Mouse (Mus musculus): ENCODE data around the gene Epn2. TPM values are rescaled to one million over a fixed set of nuclear protein-coding genes. Genes with fewer than 3 reads are reported as not detected.

The Epn2 gene
- polyA plus RNA-seq, 1 experiment from 2014 or later: 20.5 TPM

GRCm38 (mm10) chr11:61569671-61570070 is 9.8 kb downstream of the Epn2 start:
- peaks cover 32% of the 10 kb centered on the region for H3K4me1 ChIP-seq
- no peak for ATAC-seq (ENCODE audit: extremely low read depth, insufficient number of reproducible peaks, low FRiP score, low TSS enrichment)
- WGBS: 78% methylated on average over 1 of the region's 1 CpGs

GRCm38 (mm10) chr11:61564566-61564965 is 14.9 kb downstream of the Epn2 start:
- Histone ChIP-seq H3K36me3 (no peaks in the 10 kb centered on the region), H3K27me3 (replicated peaks) (no peaks in the 10 kb centered on the region), H3K27ac (replicated peaks) (no peak overlapping the region), H3K4me2 (no peak overlapping the region), H3K4me3 (no peak overlapping the region), H3K9ac (no peak overlapping the region), H3K9me3 (no peaks in the 10 kb centered on the region), H3K4me1 (peaks cover 58% of the 10 kb centered on the region)
- 80% methylated on average over 2 of the region's 2 CpGs for WGBS
- no peak for ATAC-seq (ENCODE audit: extremely low read depth, insufficient number of reproducible peaks, low FRiP score, low TSS enrichment)

More at GRCm38 (mm10) chr11:61569671-61570070, 9.8 kb downstream of the Epn2 start:
- no peak overlapping the region for H3K27ac ChIP-seq (replicated peaks)
- H3K9ac ChIP-seq: no peak overlapping the region
- H3K36me3 ChIP-seq: peaks cover 6% of the 10 kb centered on the region; the same call in 1 of the 2 replicates
- H3K9me3 ChIP-seq: peaks cover 6% of the 10 kb centered on the region; the same call in 1 of the 2 replicates
- H3K4me2 ChIP-seq: no peak overlapping the region
- H3K27me3 ChIP-seq (replicated peaks): no peaks in the 10 kb centered on the region
- H3K4me3 ChIP-seq: no peak overlapping the region

DNA sequence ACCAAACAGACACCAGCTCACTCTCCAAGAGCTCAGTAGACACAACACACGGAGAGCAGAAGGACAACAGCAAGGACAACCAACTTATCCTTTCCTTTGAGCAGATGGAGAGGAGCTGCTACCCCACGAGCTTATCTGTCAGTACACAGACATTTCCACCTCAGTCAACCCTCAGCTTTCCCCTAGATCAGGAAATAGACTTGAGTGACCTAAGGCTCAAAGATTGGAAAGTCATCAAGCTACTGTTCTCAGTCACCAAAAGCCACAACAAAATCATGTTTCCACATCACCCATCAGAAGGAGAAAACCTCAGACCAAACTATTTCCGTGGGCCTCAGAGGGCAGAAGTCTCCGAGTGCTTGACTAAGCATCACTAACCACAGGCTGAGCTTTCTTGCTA is 15.5 kb downstream of the Epn2 start:
- Histone ChIP-seq H3K36me3 (no peaks in the 10 kb centered on the region), H3K27me3 (replicated peaks) (no peaks in the 10 kb centered on the region), H3K9ac (no peak overlapping the region), H3K4me2 (no peak overlapping the region), H3K27ac (replicated peaks) (no peak overlapping the region), H3K9me3 (no peaks in the 10 kb centered on the region), H3K4me3 (no peak overlapping the region), H3K4me1 (peaks cover 60% of the 10 kb centered on the region)
- no peak for ATAC-seq (ENCODE audit: extremely low read depth, insufficient number of reproducible peaks, low FRiP score, low TSS enrichment)
- WGBS: 43% methylated on average over 4 of the region's 4 CpGs

GRCm38 (mm10) chr11:61562421-61562820 is 17.1 kb downstream of the Epn2 start:
- Histone ChIP-seq H3K9me3 (no peaks in the 10 kb centered on the region), H3K4me2 (no peak overlapping the region), H3K9ac (peak overlapping the region; percentile 52; the same call in 1 of the 2 replicates), H3K4me3 (no peak overlapping the region), H3K4me1 (peaks cover 59% of the 10 kb centered on the region), H3K27ac (replicated peaks) (no peak overlapping the region), H3K27me3 (replicated peaks) (no peaks in the 10 kb centered on the region), H3K36me3 (no peaks in the 10 kb centered on the region)
- WGBS: 70% methylated on average over 5 of the region's 5 CpGs
- no peak for ATAC-seq (ENCODE audit: extremely low read depth, insufficient number of reproducible peaks, low FRiP score, low TSS enrichment)

- no peaks in the 10 kb centered on the region for H3K27me3 ChIP-seq (replicated peaks)
- H3K4me2 ChIP-seq: no peak overlapping the region
- peaks cover 46% of the 10 kb centered on the region for H3K4me1 ChIP-seq
- H3K9me3 ChIP-seq: no peaks in the 10 kb centered on the region
- no peak overlapping the region for H3K9ac ChIP-seq
- no peak overlapping the region for H3K27ac ChIP-seq (replicated peaks)
- 0 out of 2 replicates have a peak, but pooled peaks cover 3% of the 10 kb centered on the region for H3K36me3 ChIP-seq
- no peak overlapping the region for H3K4me3 ChIP-seq
- WGBS: 54% methylated on average over 5 of the region's 5 CpGs
- no peak for ATAC-seq (ENCODE audit: extremely low read depth, insufficient number of reproducible peaks, low FRiP score, low TSS enrichment)
Measured at GRCm38 (mm10) chr11:61559572-61559971, 19.9 kb downstream of the Epn2 start.

GRCm38 (mm10) chr11:61553015-61553754 is 26.3 kb downstream of the Epn2 start:
- H3K4me2 ChIP-seq: no peak overlapping the region
- 82% methylated on average over 3 of the region's 3 CpGs for WGBS
- H3K36me3 ChIP-seq: 0 out of 2 replicates have a peak, but pooled peaks cover 3% of the 10 kb centered on the region
- H3K4me3 ChIP-seq: no peak overlapping the region
- H3K4me1 ChIP-seq: peaks cover 8% of the 10 kb centered on the region
- no peaks in the 10 kb centered on the region for H3K27me3 ChIP-seq (replicated peaks)
- ATAC-seq (ENCODE audit: extremely low read depth, insufficient number of reproducible peaks, low FRiP score, low TSS enrichment): no peak
- no peak overlapping the region for H3K27ac ChIP-seq (replicated peaks)
- no peaks in the 10 kb centered on the region for H3K9me3 ChIP-seq
- H3K9ac ChIP-seq: no peak overlapping the region

DNA sequence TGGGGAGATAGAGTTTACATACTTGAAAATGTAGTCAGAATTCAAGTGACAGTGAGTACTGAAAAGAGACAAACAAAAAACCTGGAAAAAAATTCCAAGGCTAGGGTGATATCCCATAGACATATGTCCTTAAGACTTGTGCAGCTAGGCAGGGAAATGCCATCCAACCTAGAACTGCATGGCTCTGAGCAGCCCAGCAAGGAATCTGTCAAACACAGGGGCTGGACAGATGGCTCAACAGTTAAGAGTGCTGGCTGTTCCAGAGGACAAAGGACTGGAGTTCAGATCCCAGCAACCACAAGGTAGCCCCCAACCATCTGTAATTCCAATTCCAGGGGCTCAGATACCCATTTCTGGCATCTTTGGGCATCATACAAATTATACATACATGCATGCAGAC is 28.9 kb downstream of the Epn2 start:
- H3K4me1 ChIP-seq: no peaks in the 10 kb centered on the region
- no peak overlapping the region for H3K4me3 ChIP-seq
- no peak overlapping the region for H3K27ac ChIP-seq (replicated peaks)
- peaks cover 19% of the 10 kb centered on the region for H3K36me3 ChIP-seq
- no peaks in the 10 kb centered on the region for H3K9me3 ChIP-seq
- no peak for ATAC-seq (ENCODE audit: extremely low read depth, insufficient number of reproducible peaks, low FRiP score, low TSS enrichment)
- H3K4me2 ChIP-seq: no peak overlapping the region
- no peaks in the 10 kb centered on the region for H3K27me3 ChIP-seq (replicated peaks)
- H3K9ac ChIP-seq: no peak overlapping the region

GRCm38 (mm10) chr11:61547710-61548109 is 31.8 kb downstream of the Epn2 start:
- Histone ChIP-seq H3K27me3 (replicated peaks) (no peaks in the 10 kb centered on the region), H3K27ac (replicated peaks) (no peak overlapping the region), H3K4me1 (no peaks in the 10 kb centered on the region), H3K4me2 (no peak overlapping the region), H3K4me3 (no peak overlapping the region), H3K36me3 (peaks cover 44% of the 10 kb centered on the region), H3K9ac (no peak overlapping the region), H3K9me3 (no peaks in the 10 kb centered on the region)
- ATAC-seq (ENCODE audit: extremely low read depth, insufficient number of reproducible peaks, low FRiP score, low TSS enrichment): no peak
- 86% methylated on average over 4 of the region's 4 CpGs for WGBS

DNA sequence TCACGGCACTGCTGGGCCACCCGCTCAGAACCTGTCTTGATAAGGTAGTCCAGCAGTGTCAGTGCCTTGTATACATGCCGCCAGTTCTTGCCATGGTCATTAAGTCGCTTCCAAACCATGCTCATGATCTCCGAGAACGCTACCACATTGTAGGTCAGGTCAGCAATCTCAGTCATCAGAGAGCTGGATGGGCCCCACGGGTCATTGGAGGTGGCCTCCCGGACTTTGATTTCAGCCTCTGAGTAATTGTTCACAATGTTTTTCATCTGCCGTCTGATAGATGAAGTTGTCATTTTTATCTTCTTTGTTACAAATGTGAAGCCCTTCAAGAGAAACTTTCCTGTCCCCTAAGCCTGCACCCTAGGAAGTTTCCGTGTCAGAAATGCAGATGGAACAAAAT is 33.0 kb downstream of the Epn2 start:
- no peak for ATAC-seq (ENCODE audit: extremely low read depth, insufficient number of reproducible peaks, low FRiP score, low TSS enrichment)
- H3K4me3 ChIP-seq: no peak overlapping the region
- H3K9me3 ChIP-seq: no peaks in the 10 kb centered on the region
- H3K27ac ChIP-seq (replicated peaks): no peak overlapping the region
- no peaks in the 10 kb centered on the region for H3K27me3 ChIP-seq (replicated peaks)
- H3K9ac ChIP-seq: no peak overlapping the region
- H3K36me3 ChIP-seq: peaks cover 45% of the 10 kb centered on the region
- 79% methylated on average over 10 of the region's 10 CpGs for WGBS
- H3K4me2 ChIP-seq: no peak overlapping the region
- H3K4me1 ChIP-seq: peaks cover 10% of the 10 kb centered on the region

GRCm38 (mm10) chr11:61545586-61545985 is 33.9 kb downstream of the Epn2 start:
- Histone ChIP-seq H3K27me3 (replicated peaks) (no peaks in the 10 kb centered on the region), H3K9me3 (no peaks in the 10 kb centered on the region), H3K4me1 (peaks cover 18% of the 10 kb centered on the region), H3K9ac (no peak overlapping the region), H3K36me3 (peaks cover 49% of the 10 kb centered on the region), H3K4me3 (no peak overlapping the region), H3K27ac (replicated peaks) (no peak overlapping the region), H3K4me2 (no peak overlapping the region)
- WGBS: 77% methylated on average over 2 of the region's 2 CpGs
- ATAC-seq (ENCODE audit: extremely low read depth, insufficient number of reproducible peaks, low FRiP score, low TSS enrichment): no peak

DNA sequence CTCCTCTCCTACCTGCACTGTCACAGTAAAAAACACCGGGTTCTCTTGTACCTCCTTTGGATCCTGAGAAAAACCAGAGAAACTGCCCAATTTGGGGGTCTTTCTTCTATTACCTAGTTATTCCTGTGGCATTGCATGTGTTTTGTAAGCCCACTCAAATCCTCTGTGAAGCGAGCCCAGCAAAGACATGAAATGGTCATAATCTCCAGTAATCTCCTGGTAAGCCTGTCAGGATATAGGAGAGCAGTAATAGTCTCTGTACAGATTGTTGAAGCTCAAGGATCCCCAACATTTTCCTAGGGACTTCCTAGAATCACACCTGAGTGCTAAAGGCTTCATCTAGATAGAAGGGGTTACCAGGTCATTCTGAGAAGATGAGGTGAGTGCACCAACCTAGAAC is 38.4 kb downstream of the Epn2 start:
- H3K9me3 ChIP-seq: no peaks in the 10 kb centered on the region
- H3K9ac ChIP-seq: no peak overlapping the region
- peaks cover 36% of the 10 kb centered on the region for H3K4me1 ChIP-seq
- WGBS: 86% methylated on average over 2 of the region's 2 CpGs
- H3K27me3 ChIP-seq (replicated peaks): no peaks in the 10 kb centered on the region
- H3K4me2 ChIP-seq: no peak overlapping the region
- peaks cover 60% of the 10 kb centered on the region for H3K36me3 ChIP-seq
- no peak for ATAC-seq (ENCODE audit: extremely low read depth, insufficient number of reproducible peaks, low FRiP score, low TSS enrichment)
- no peak overlapping the region for H3K4me3 ChIP-seq
- no peak overlapping the region for H3K27ac ChIP-seq (replicated peaks)

DNA sequence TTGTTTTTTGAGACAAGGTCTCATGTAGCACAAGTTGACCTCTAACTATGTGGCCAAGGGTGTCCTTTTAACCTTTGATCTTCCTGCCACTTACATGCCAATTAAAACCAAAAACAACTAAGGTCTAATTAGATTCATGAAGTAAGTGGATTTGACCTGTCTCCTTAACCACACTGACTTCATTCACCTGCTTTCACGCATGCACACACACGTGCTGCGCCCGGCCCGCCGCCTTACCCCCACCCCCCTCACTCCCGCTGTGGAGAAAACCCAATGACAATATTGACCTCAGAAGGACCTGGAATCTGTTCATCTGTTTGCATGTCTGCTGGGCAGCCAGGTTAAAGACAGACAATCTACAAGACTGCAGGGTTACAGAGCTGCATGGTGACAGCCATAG is 38.8 kb downstream of the Epn2 start:
- Histone ChIP-seq H3K27ac (replicated peaks) (no peak overlapping the region), H3K27me3 (replicated peaks) (no peaks in the 10 kb centered on the region), H3K4me2 (no peak overlapping the region), H3K4me1 (peaks cover 36% of the 10 kb centered on the region), H3K9me3 (no peaks in the 10 kb centered on the region), H3K4me3 (no peak overlapping the region), H3K36me3 (peaks cover 55% of the 10 kb centered on the region), H3K9ac (no peak overlapping the region)
- no peak for ATAC-seq (ENCODE audit: extremely low read depth, insufficient number of reproducible peaks, low FRiP score, low TSS enrichment)
- WGBS: 87% methylated on average over 7 of the region's 7 CpGs
